Mouse (Mus musculus): Measurements from ENCODE around the gene Ppp1r21. TPM values are rescaled to one million over a fixed set of nuclear protein-coding genes. Genes with fewer than 3 reads are reported as not detected.

Gene Ppp1r21
- polyA plus RNA-seq, 2 experiments = 25.1 to 35.7 TPM

DNA sequence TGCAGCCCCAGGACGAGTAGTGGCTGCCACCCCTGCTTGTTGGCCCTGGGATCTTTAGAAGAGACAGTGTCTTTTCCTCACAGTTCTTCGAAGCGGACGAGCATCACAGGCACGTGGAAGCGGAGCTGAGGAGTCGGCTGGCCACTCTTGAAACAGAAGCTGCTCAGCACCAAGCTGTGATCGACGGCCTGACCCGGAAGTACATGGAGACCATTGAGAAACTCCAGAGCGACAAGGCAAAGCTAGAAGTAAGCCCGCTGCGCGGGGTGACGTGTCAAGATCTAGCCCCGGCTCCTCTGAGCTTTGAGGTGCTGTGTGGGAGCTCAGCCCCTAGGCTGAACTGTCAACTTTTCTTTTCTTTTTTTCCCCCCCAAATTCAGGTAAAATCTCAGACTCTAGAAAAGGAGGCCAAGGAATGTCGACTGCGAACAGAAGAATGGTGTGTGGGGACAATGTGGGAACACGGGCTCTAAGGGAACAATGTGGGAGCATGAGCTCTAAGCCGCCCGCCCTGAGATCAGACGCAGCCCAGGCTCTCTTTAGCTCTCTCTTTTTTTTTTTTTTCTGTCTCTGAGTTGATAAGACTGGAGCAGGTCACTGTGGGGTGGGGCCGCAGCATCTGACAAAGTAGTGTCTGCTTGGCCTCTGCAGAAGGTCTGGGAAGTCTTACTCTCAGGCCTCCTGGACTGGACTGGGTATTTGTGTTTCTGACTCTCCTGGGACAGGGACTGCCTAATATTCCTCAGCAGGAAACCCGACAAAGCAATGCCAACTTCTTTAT, 19.7 kb downstream of the Ppp1r21 start:
- ATAC-seq (ENCODE audit: low FRiP score, low read depth) (no peak), DNase-seq (ENCODE audit: low spot score) (no peak)
- TF ChIP-seq POLR2A (IDR thresholded peaks at IDR 0.05; ENCODE audit: borderline replicate concordance, extremely low read depth, insufficient read depth, insufficient read length) = no peak
- Histone ChIP-seq H3K27me3 (ENCODE audit: control insufficient read depth, insufficient read depth, low read length) (no peaks in the 10 kb centered on the region), H3K4me2 (replicated peaks; ENCODE audit: low read depth, low read length, severe bottlenecking) (no peak overlapping the region), H3K36me3 (ENCODE audit: control insufficient read depth, insufficient read depth, low read length) (peaks cover 34% of the 10 kb centered on the region), H3K4me3 (replicated peaks; ENCODE audit: low read length) (no peak overlapping the region), H3K9ac (ENCODE audit: low read depth, low read length, severe bottlenecking) (no peak overlapping the region), H3K27ac (replicated peaks; ENCODE audit: low read depth, low read length) (no peak overlapping the region), H3K4me1 (ENCODE audit: control insufficient read depth, insufficient read depth, low read length) (peaks cover 10% of the 10 kb centered on the region), H3K9me3 (ENCODE audit: control insufficient read depth, low read length) (no peaks in the 10 kb centered on the region)
- WGBS = 82% methylated on average over 24 of the region's 24 CpGs

DNA sequence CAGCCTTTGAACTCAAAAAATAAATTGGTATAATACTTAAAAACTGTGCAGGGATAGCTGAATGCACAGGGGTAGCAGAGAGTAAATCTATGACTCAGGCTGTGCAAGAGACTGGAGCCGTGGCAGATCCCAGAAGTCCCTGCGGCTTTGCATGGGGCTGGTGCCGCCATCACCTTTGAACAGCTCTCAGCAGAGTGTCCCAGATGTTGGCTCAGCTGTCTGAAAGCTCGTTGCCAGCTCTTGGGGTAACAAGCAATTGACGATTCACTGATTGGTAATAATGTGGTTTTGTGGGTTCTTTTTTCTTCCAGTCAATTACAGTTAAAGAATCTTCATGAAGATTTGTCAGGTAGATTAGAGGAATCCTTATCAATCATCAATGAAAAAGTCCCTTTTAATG, 20.4 kb downstream of the Ppp1r21 start:
- no peak for TF ChIP-seq POLR2A (IDR thresholded peaks at IDR 0.05; ENCODE audit: borderline replicate concordance, extremely low read depth, insufficient read depth, insufficient read length)
- Histone ChIP-seq H3K27me3 (ENCODE audit: control insufficient read depth, insufficient read depth, low read length) (no peaks in the 10 kb centered on the region), H3K27ac (replicated peaks; ENCODE audit: low read depth, low read length) (no peak overlapping the region), H3K36me3 (ENCODE audit: control insufficient read depth, insufficient read depth, low read length) (peaks cover 38% of the 10 kb centered on the region), H3K4me3 (replicated peaks; ENCODE audit: low read length) (no peak overlapping the region), H3K9ac (ENCODE audit: low read depth, low read length, severe bottlenecking) (no peak overlapping the region), H3K4me1 (ENCODE audit: control insufficient read depth, insufficient read depth, low read length) (peaks cover 10% of the 10 kb centered on the region), H3K4me2 (replicated peaks; ENCODE audit: low read depth, low read length, severe bottlenecking) (no peak overlapping the region), H3K9me3 (ENCODE audit: control insufficient read depth, low read length) (no peaks in the 10 kb centered on the region)
- DNase-seq (ENCODE audit: low spot score) (no peak), ATAC-seq (ENCODE audit: low FRiP score, low read depth) (no peak)
- 62% methylated on average over 5 of the region's 5 CpGs for WGBS

DNA sequence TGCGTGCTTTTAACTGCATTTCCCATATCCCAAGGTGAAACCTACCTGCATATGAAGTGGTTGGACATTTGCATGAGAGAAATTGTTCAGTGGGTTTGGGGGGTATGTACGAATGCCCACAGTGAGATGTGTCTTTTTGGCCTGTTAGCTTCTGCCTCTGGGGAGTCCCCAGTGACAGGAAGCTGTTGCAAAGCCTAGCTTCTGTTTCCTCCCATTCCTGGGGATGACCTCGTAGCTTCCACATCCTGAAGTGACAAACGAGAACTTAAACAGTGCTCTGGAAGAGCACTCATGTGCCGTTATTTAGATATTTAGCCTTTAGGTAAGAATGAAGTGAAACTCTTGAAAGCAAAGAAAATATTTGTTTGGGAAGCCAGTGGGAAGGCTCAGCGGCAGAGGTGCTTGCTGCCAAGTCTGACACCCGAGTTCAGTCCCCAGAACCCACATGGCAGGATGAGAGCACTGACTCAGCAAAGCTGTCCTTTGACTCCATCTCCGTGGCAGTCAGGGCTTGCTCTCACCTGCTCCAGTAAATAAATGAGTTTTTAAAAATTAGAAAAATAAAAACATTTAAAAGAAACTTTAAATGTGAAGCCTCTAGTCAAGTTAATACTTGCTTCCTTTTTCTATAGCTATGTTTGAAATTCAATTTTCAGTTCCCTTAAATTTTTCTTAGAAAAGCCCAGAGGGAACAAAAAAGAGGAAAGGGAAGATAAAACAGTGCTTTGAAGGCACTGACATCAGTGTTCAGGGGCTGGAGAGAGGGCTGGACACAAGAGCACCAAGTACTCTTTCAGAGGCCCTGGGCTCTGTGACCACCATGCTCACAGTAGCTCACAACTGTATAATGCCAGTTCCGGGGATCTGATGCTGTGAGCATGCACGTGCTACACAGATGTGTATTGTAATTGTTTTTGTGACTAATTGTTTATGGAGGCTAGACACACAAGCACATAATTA, 21.3 kb downstream of the Ppp1r21 start:
- Histone ChIP-seq H3K27ac (replicated peaks; ENCODE audit: low read depth, low read length) (0 out of 2 replicates have a peak overlapping the region, but pooled peaks have one; percentile 28), H3K4me1 (ENCODE audit: control insufficient read depth, insufficient read depth, low read length) (peaks cover 10% of the 10 kb centered on the region), H3K9ac (ENCODE audit: low read depth, low read length, severe bottlenecking) (no peak overlapping the region), H3K27me3 (ENCODE audit: control insufficient read depth, insufficient read depth, low read length) (no peaks in the 10 kb centered on the region), H3K9me3 (ENCODE audit: control insufficient read depth, low read length) (no peaks in the 10 kb centered on the region), H3K36me3 (ENCODE audit: control insufficient read depth, insufficient read depth, low read length) (peaks cover 38% of the 10 kb centered on the region), H3K4me2 (replicated peaks; ENCODE audit: low read depth, low read length, severe bottlenecking) (no peak overlapping the region), H3K4me3 (replicated peaks; ENCODE audit: low read length) (no peak overlapping the region)
- WGBS = 52% methylated on average over 10 of the region's 10 CpGs
- no peak for TF ChIP-seq POLR2A (IDR thresholded peaks at IDR 0.05; ENCODE audit: borderline replicate concordance, extremely low read depth, insufficient read depth, insufficient read length)
- ATAC-seq (ENCODE audit: low FRiP score, low read depth) (no peak), DNase-seq (ENCODE audit: low spot score) (no peak)

DNA sequence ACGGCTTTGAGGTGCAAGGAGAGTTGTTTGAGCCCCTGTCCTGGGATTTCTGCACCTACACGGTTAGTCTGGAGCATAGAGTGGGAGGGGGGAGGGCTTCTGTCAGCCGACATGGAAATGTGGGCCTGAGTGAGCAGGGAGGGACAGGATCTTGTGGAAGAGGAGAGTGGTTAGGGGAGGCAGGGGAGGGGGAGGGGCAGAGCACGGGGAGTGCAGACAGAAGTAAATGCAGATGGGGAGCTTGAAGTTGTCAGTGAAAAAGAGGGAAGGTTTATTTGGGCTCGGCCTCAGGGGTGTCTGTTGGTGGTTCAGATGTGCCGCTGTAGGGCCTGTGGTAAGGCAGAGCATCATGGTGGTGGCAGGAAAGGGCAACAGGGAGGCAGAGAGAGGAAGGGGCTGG, 22.6 kb downstream of the Ppp1r21 start:
- 15% methylated on average over 6 of the region's 6 CpGs for WGBS

DNA sequence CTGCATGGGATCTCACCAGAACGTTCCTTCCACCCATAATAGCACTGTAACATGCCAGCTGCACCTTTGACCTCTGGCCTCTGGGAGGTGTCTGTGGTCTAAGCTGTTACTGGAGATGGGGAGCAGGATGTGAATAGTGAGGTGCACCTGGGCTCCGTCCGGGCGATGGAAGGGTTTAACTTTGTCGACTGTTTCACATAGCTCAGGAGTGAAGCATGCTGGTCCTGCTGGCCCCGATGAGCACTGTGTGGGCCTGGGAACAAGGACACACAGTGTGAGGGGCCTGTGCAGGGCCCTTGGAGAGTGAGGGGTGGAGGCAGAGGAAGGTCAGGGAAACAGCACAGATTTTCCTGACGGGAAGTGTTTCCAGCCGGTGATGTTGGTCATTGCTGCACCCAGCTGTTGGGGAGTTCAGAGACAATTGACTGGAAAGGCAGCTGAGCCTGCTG, 23.1 kb downstream of the Ppp1r21 start:
- TF ChIP-seq POLR2A (IDR thresholded peaks at IDR 0.05; ENCODE audit: borderline replicate concordance, extremely low read depth, insufficient read depth, insufficient read length) = no peak
- peak overlapping the region; percentile 35; the same call in 1 of the 2 replicates for H3K27ac ChIP-seq (replicated peaks; ENCODE audit: low read depth, low read length)
- WGBS = 34% methylated on average over 8 of the region's 8 CpGs
- no peaks in the 10 kb centered on the region for H3K9me3 ChIP-seq (ENCODE audit: control insufficient read depth, low read length)
- ATAC-seq (ENCODE audit: low FRiP score, low read depth) = peak; percentile 23; the same call in 1 of the 2 replicates
- no peak overlapping the region for H3K4me2 ChIP-seq (replicated peaks; ENCODE audit: low read depth, low read length, severe bottlenecking)
- peaks cover 10% of the 10 kb centered on the region for H3K4me1 ChIP-seq (ENCODE audit: control insufficient read depth, insufficient read depth, low read length)
- H3K9ac ChIP-seq (ENCODE audit: low read depth, low read length, severe bottlenecking) = no peak overlapping the region
- H3K4me3 ChIP-seq (replicated peaks; ENCODE audit: low read length) = no peak overlapping the region
- no peak for DNase-seq (ENCODE audit: low spot score)
- peaks cover 38% of the 10 kb centered on the region for H3K36me3 ChIP-seq (ENCODE audit: control insufficient read depth, insufficient read depth, low read length)
- no peaks in the 10 kb centered on the region for H3K27me3 ChIP-seq (ENCODE audit: control insufficient read depth, insufficient read depth, low read length)

More for the DNA sequence above, 22.6 kb downstream of the Ppp1r21 start:
- H3K9me3 ChIP-seq (ENCODE audit: control insufficient read depth, low read length) = no peaks in the 10 kb centered on the region
- ATAC-seq (ENCODE audit: low FRiP score, low read depth) = peak; percentile 20; the same call in 1 of the 2 replicates
- H3K4me3 ChIP-seq (replicated peaks; ENCODE audit: low read length) = no peak overlapping the region
- no peaks in the 10 kb centered on the region for H3K27me3 ChIP-seq (ENCODE audit: control insufficient read depth, insufficient read depth, low read length)
- no peak for DNase-seq (ENCODE audit: low spot score)
- no peak overlapping the region for H3K4me2 ChIP-seq (replicated peaks; ENCODE audit: low read depth, low read length, severe bottlenecking)
- no peak for TF ChIP-seq POLR2A (IDR thresholded peaks at IDR 0.05; ENCODE audit: borderline replicate concordance, extremely low read depth, insufficient read depth, insufficient read length)
- H3K4me1 ChIP-seq (ENCODE audit: control insufficient read depth, insufficient read depth, low read length) = peaks cover 10% of the 10 kb centered on the region
- 0 out of 2 replicates have a peak overlapping the region, but pooled peaks have one; percentile 12 for H3K9ac ChIP-seq (ENCODE audit: low read depth, low read length, severe bottlenecking)
- H3K36me3 ChIP-seq (ENCODE audit: control insufficient read depth, insufficient read depth, low read length) = peaks cover 41% of the 10 kb centered on the region
- no peak overlapping the region for H3K27ac ChIP-seq (replicated peaks; ENCODE audit: low read depth, low read length)
